Mouse (Mus musculus) kidney, embryonic 16.5 days (tissue): ENCODE results near the gene Commd1. TPM values are rescaled to one million over a fixed set of nuclear protein-coding genes. Genes with fewer than 3 reads are reported as not detected.
A peak's percentile ranks its signal among the peaks of the same experiment; 100 is the strongest.

Experiments
- ATAC-seq: fragments of 200-750 bp; cut with Nextera tagmentation; 2 replicates; pipeline ENCODE4 v1.8.0; 2017; ENCODE audit warnings: moderate TSS enrichment; ENCODE audit not compliant: low FRiP score, low TSS enrichment
- H3K27ac ChIP-seq: fragments of 300-500 bp; sonication (generic); 2 replicates; pipeline ENCODE4 v1.5.1; 2014; ENCODE audit warnings: low read length
- H3K27me3 ChIP-seq: fragments of 300-500 bp; sonication (generic); 2 replicates; pipeline ENCODE4 v1.6.1; 2014; ENCODE audit warnings: low read length, control low read depth, mixed read lengths; ENCODE audit not compliant: insufficient read depth
- H3K36me3 ChIP-seq: fragments of 300-500 bp; sonication (generic); 2 replicates; pipeline ENCODE4 v1.6.1; 2014; ENCODE audit warnings: low read length, control low read depth, mixed read lengths; ENCODE audit not compliant: insufficient read depth
- H3K4me1 ChIP-seq: fragments of 300-500 bp; sonication (generic); 2 replicates; pipeline ENCODE4 v1.6.1; 2014; ENCODE audit warnings: low read length, control low read depth, mixed read lengths; ENCODE audit not compliant: insufficient read depth
- H3K4me2 ChIP-seq: fragments of 300-500 bp; sonication (generic); replicated peaks from 2 replicates; pipeline ENCODE4 v1.6.1; 2014; ENCODE audit warnings: low read depth, low read length
- H3K4me3 ChIP-seq: fragments of 300-500 bp; sonication (generic); 2 replicates; pipeline ENCODE4 v1.5.1; 2014; ENCODE audit warnings: mild to moderate bottlenecking, low read length
- H3K9ac ChIP-seq: fragments of 300-500 bp; sonication (generic); replicated peaks from 2 replicates; pipeline ENCODE4 v1.6.1; 2014; ENCODE audit warnings: low read length
- H3K9me3 ChIP-seq: fragments of 300-500 bp; sonication (generic); 2 replicates; pipeline ENCODE4 v1.6.1; 2016; ENCODE audit warnings: low read length, control low read depth
- WGBS: fragments of 180-500 bp; shearing (Covaris S2); extraction: QIAGEN DNeasy Blood & Tissue Kit; methylation state at CpG from one replicate; pipeline ENCODE4 v1.1.7; 2014; 5-methylcytosine and 5-hydroxymethylcytosine counted together
- polyA plus RNA-seq: library from polyadenylated mRNA; unstranded; fragments of >200 nt; fragmentation: Nextera tagmentation; extraction: Ambion mirVana; gene quantifications from 2 replicates; pipeline ENCODE4 v1.2.1, GENCODE M21; 2015

Gene Commd1
- polyA plus RNA-seq, 1 experiment from 2014 or later, result 385 TPM

- H3K9me3 ChIP-seq, result peaks cover 4% of the 10 kb centered on the region
- no peak for ATAC-seq
- 89% methylated on average over 4 of the region's 4 CpGs for WGBS
- no peaks in the 10 kb centered on the region for H3K4me1 ChIP-seq
- H3K9ac ChIP-seq, result no peak overlapping the region
- no peak overlapping the region for H3K4me3 ChIP-seq
- no peak overlapping the region for H3K27ac ChIP-seq
- H3K36me3 ChIP-seq, result no peaks in the 10 kb centered on the region
- no peak overlapping the region for H3K4me2 ChIP-seq
- no peaks in the 10 kb centered on the region for H3K27me3 ChIP-seq
These were observed 31.6 kb upstream of the Commd1 start for GRCm38 (mm10) chr11:23013580-23014294.

- Histone ChIP-seq H3K9ac (no peak overlapping the region), H3K27ac (no peak overlapping the region), H3K4me3 (no peak overlapping the region), H3K27me3 (no peaks in the 10 kb centered on the region), H3K4me1 (no peaks in the 10 kb centered on the region), H3K9me3 (no peaks in the 10 kb centered on the region), H3K4me2 (no peak overlapping the region), H3K36me3 (no peaks in the 10 kb centered on the region)
- 78% methylated on average over 1 of the region's 1 CpGs for WGBS
- ATAC-seq, result no peak
These were observed 30.9 kb upstream of the Commd1 start for GRCm38 (mm10) chr11:23013096-23013495.

GRCm38 (mm10) chr11:23008824-23009200 is 26.6 kb upstream of the Commd1 start:
- 38% methylated on average over 4 of the region's 4 CpGs for WGBS
- no peak for ATAC-seq
- Histone ChIP-seq H3K4me2 (peak overlapping the region; percentile 66), H3K9me3 (no peaks in the 10 kb centered on the region), H3K4me1 (peaks cover 6% of the 10 kb centered on the region), H3K27me3 (no peaks in the 10 kb centered on the region), H3K27ac (no peak overlapping the region), H3K4me3 (peak overlapping the region; percentile 56), H3K36me3 (peaks cover 7% of the 10 kb centered on the region), H3K9ac (peak overlapping the region; percentile 81; the same call in 1 of the 2 replicates)

- H3K4me1 ChIP-seq, result peaks cover 6% of the 10 kb centered on the region
- H3K9ac ChIP-seq, result peak overlapping the region; percentile 81
- H3K4me3 ChIP-seq, result peak overlapping the region; percentile 56
- H3K36me3 ChIP-seq, result peaks cover 12% of the 10 kb centered on the region
- H3K27me3 ChIP-seq, result no peaks in the 10 kb centered on the region
- H3K9me3 ChIP-seq, result no peaks in the 10 kb centered on the region
- peak; percentile 98 for ATAC-seq
- WGBS, result under 1% methylated on average over 40 of the region's 40 CpGs
- H3K4me2 ChIP-seq, result peak overlapping the region; percentile 66
- H3K27ac ChIP-seq, result peak overlapping the region; percentile 93
These were observed 26.1 kb upstream of the Commd1 start for GRCm38 (mm10) chr11:23008181-23008823.

- peak within 1 kb of the TSS; percentile 81 for H3K9ac ChIP-seq
- H3K4me3 ChIP-seq, result peak within 1 kb of the TSS; percentile 56
- H3K36me3 ChIP-seq, result peaks cover 13% of the 10 kb centered on the region
- H3K27me3 ChIP-seq, result no peaks in the 10 kb centered on the region
- peak within 1 kb of the TSS; percentile 93 for H3K27ac ChIP-seq
- peak; percentile 95 for ATAC-seq
- peaks cover 6% of the 10 kb centered on the region for H3K4me1 ChIP-seq
- peak within 1 kb of the TSS; percentile 66 for H3K4me2 ChIP-seq
- no peaks in the 10 kb centered on the region for H3K9me3 ChIP-seq
- WGBS, result 1% methylated on average over 22 of the region's 22 CpGs
These were observed 25.4 kb upstream of the Commd1 start, which contains the start of gene Fam161a for GRCm38 (mm10) chr11:23007481-23008180. Gene Fam161a (plus strand): TSS chr11:23007531.

- Histone ChIP-seq H3K4me3 (peak overlapping the region; percentile 56), H3K4me2 (peak overlapping the region; percentile 66), H3K36me3 (peaks cover 19% of the 10 kb centered on the region), H3K9me3 (no peaks in the 10 kb centered on the region), H3K4me1 (peaks cover 6% of the 10 kb centered on the region), H3K9ac (peak overlapping the region; percentile 42), H3K27ac (peak overlapping the region; percentile 44), H3K27me3 (no peaks in the 10 kb centered on the region)
- no peak for ATAC-seq
- WGBS, result 5% methylated on average over 6 of the region's 6 CpGs
These were observed 24.9 kb upstream of the Commd1 start for GRCm38 (mm10) chr11:23007166-23007480.

- Histone ChIP-seq H3K9ac (no peak overlapping the region), H3K4me3 (no peak overlapping the region), H3K27me3 (no peaks in the 10 kb centered on the region), H3K4me2 (no peak overlapping the region), H3K4me1 (peaks cover 6% of the 10 kb centered on the region), H3K36me3 (peaks cover 34% of the 10 kb centered on the region), H3K27ac (no peak overlapping the region), H3K9me3 (no peaks in the 10 kb centered on the region)
- ATAC-seq, result no peak
- 92% methylated on average over 1 of the region's 1 CpGs for WGBS
These were observed 23.1 kb upstream of the Commd1 start for GRCm38 (mm10) chr11:23005276-23005675.

- H3K27ac ChIP-seq, result no peak overlapping the region
- H3K36me3 ChIP-seq, result peaks cover 73% of the 10 kb centered on the region
- no peaks in the 10 kb centered on the region for H3K9me3 ChIP-seq
- no peaks in the 10 kb centered on the region for H3K27me3 ChIP-seq
- H3K4me3 ChIP-seq, result no peak overlapping the region
- H3K4me2 ChIP-seq, result no peak overlapping the region
- 80% methylated on average over 1 of the region's 1 CpGs for WGBS
- H3K4me1 ChIP-seq, result no peaks in the 10 kb centered on the region
- no peak overlapping the region for H3K9ac ChIP-seq
- no peak for ATAC-seq
These were observed 16.1 kb upstream of the Commd1 start for GRCm38 (mm10) chr11:22998308-22998707.

- H3K9ac ChIP-seq, result no peak overlapping the region
- WGBS, result 94% methylated on average over 4 of the region's 4 CpGs
These were observed 13.3 kb upstream of the Commd1 start for GRCm38 (mm10) chr11:22995461-22995860.

GRCm38 (mm10) chr11:22994271-22994670 is 12.1 kb upstream of the Commd1 start:
- H3K9me3 ChIP-seq, result no peaks in the 10 kb centered on the region
- no peak overlapping the region for H3K4me3 ChIP-seq
- WGBS, result 90% methylated on average over 2 of the region's 2 CpGs
- no peak overlapping the region for H3K4me2 ChIP-seq
- no peaks in the 10 kb centered on the region for H3K27me3 ChIP-seq
- H3K9ac ChIP-seq, result no peak overlapping the region
- H3K36me3 ChIP-seq, result peaks cover 40% of the 10 kb centered on the region
- peaks cover 11% of the 10 kb centered on the region for H3K4me1 ChIP-seq
- H3K27ac ChIP-seq, result no peak overlapping the region
- ATAC-seq, result no peak

More at GRCm38 (mm10) chr11:22995461-22995860, 13.3 kb upstream of the Commd1 start:
- peaks cover 11% of the 10 kb centered on the region for H3K4me1 ChIP-seq
- no peak overlapping the region for H3K27ac ChIP-seq
- H3K4me2 ChIP-seq, result no peak overlapping the region
- peaks cover 52% of the 10 kb centered on the region for H3K36me3 ChIP-seq
- H3K27me3 ChIP-seq, result no peaks in the 10 kb centered on the region
- no peaks in the 10 kb centered on the region for H3K9me3 ChIP-seq
- ATAC-seq, result no peak
- H3K4me3 ChIP-seq, result no peak overlapping the region
